Mouse (Mus musculus): ENCODE measurements around the gene Sp8. TPM values are rescaled to one million over a fixed set of nuclear protein-coding genes. Genes with fewer than 3 reads are reported as not detected.

The Sp8 gene
- 0.03 TPM in 1 of 2 replicates, not detected in the other for polyA plus RNA-seq (2012; rRNA removed)

- Histone ChIP-seq H3K36me3 (ENCODE audit: control insufficient read depth, insufficient read depth, low read length) (no peaks in the 10 kb centered on the region), H3K27me3 (ENCODE audit: control insufficient read depth, insufficient read depth, low read length) (peaks cover 32% of the 10 kb centered on the region), H3K4me1 (replicated peaks; ENCODE audit: control insufficient read depth, insufficient read depth, low read length) (peaks cover 8% of the 10 kb centered on the region), H3K4me3 (ENCODE audit: control insufficient read depth, insufficient read depth, low read length) (peak within 1 kb of the TSS; percentile 55), H3K27ac (ENCODE audit: control insufficient read depth, insufficient read depth, low read length) (no peak within 1 kb of the TSS)
- no peak for TF ChIP-seq POLR2A (IDR thresholded peaks at IDR 0.05; ENCODE audit: control insufficient read depth, extremely low read depth, insufficient read depth, low read length, poor library complexity)
- TF ChIP-seq CTCF (IDR thresholded peaks at IDR 0.05; ENCODE audit: borderline replicate concordance, control insufficient read depth, extremely low read depth, insufficient read depth, low read length, poor library complexity), result no peak
- 3% methylated on average over 6 of the region's 6 CpGs for WGBS
- DNase-seq, result no peak
These were observed at the start of gene Sp8 for GRCm38 (mm10) chr12:118846221-118846620. Gene Sp8 (plus strand): TSS chr12:118846329.

- DNase-seq, result no peak
- TF ChIP-seq POLR2A (IDR thresholded peaks at IDR 0.05; ENCODE audit: control insufficient read depth, extremely low read depth, insufficient read depth, low read length, poor library complexity) (no peak), CTCF (IDR thresholded peaks at IDR 0.05; ENCODE audit: borderline replicate concordance, control insufficient read depth, extremely low read depth, insufficient read depth, low read length, poor library complexity) (no peak)
- Histone ChIP-seq H3K4me1 (replicated peaks; ENCODE audit: control insufficient read depth, insufficient read depth, low read length) (no peaks in the 10 kb centered on the region), H3K27ac (ENCODE audit: control insufficient read depth, insufficient read depth, low read length) (no peak overlapping the region), H3K36me3 (ENCODE audit: control insufficient read depth, insufficient read depth, low read length) (no peaks in the 10 kb centered on the region), H3K4me3 (ENCODE audit: control insufficient read depth, insufficient read depth, low read length) (no peak overlapping the region), H3K27me3 (ENCODE audit: control insufficient read depth, insufficient read depth, low read length) (no peaks in the 10 kb centered on the region)
- 21% methylated on average over 17 of the region's 17 CpGs for WGBS
These were observed 34.7 kb upstream of the Sp8 start for GRCm38 (mm10) chr12:118811328-118811961.

GRCm38 (mm10) chr12:118814561-118814960 is 31.6 kb upstream of the Sp8 start:
- WGBS, result 84% methylated on average over 3 of the region's 3 CpGs
- Histone ChIP-seq H3K27me3 (ENCODE audit: control insufficient read depth, insufficient read depth, low read length) (no peaks in the 10 kb centered on the region), H3K36me3 (ENCODE audit: control insufficient read depth, insufficient read depth, low read length) (no peaks in the 10 kb centered on the region), H3K4me1 (replicated peaks; ENCODE audit: control insufficient read depth, insufficient read depth, low read length) (no peaks in the 10 kb centered on the region), H3K27ac (ENCODE audit: control insufficient read depth, insufficient read depth, low read length) (no peak overlapping the region), H3K4me3 (ENCODE audit: control insufficient read depth, insufficient read depth, low read length) (no peak overlapping the region)
- TF ChIP-seq CTCF (IDR thresholded peaks at IDR 0.05; ENCODE audit: borderline replicate concordance, control insufficient read depth, extremely low read depth, insufficient read depth, low read length, poor library complexity), result no peak
- no peak for TF ChIP-seq POLR2A (IDR thresholded peaks at IDR 0.05; ENCODE audit: control insufficient read depth, extremely low read depth, insufficient read depth, low read length, poor library complexity)
- no peak for DNase-seq

GRCm38 (mm10) chr12:118816156-118816555 is 30.0 kb upstream of the Sp8 start:
- no peaks in the 10 kb centered on the region for H3K36me3 ChIP-seq (ENCODE audit: control insufficient read depth, insufficient read depth, low read length)
- no peak for DNase-seq

GRCm38 (mm10) chr12:118829881-118830280 is 16.2 kb upstream of the Sp8 start:
- WGBS, result 94% methylated on average over 6 of the region's 6 CpGs
- Histone ChIP-seq H3K4me3 (ENCODE audit: control insufficient read depth, insufficient read depth, low read length) (no peak overlapping the region), H3K27me3 (ENCODE audit: control insufficient read depth, insufficient read depth, low read length) (no peaks in the 10 kb centered on the region), H3K4me1 (replicated peaks; ENCODE audit: control insufficient read depth, insufficient read depth, low read length) (no peaks in the 10 kb centered on the region), H3K27ac (ENCODE audit: control insufficient read depth, insufficient read depth, low read length) (no peak overlapping the region), H3K36me3 (ENCODE audit: control insufficient read depth, insufficient read depth, low read length) (no peaks in the 10 kb centered on the region)
- DNase-seq, result no peak
- TF ChIP-seq CTCF (IDR thresholded peaks at IDR 0.05; ENCODE audit: borderline replicate concordance, control insufficient read depth, extremely low read depth, insufficient read depth, low read length, poor library complexity), result no peak
- no peak for TF ChIP-seq POLR2A (IDR thresholded peaks at IDR 0.05; ENCODE audit: control insufficient read depth, extremely low read depth, insufficient read depth, low read length, poor library complexity)

More at GRCm38 (mm10) chr12:118816156-118816555, 30.0 kb upstream of the Sp8 start:
- Histone ChIP-seq H3K27me3 (ENCODE audit: control insufficient read depth, insufficient read depth, low read length) (no peaks in the 10 kb centered on the region), H3K4me1 (replicated peaks; ENCODE audit: control insufficient read depth, insufficient read depth, low read length) (no peaks in the 10 kb centered on the region), H3K4me3 (ENCODE audit: control insufficient read depth, insufficient read depth, low read length) (no peak overlapping the region), H3K27ac (ENCODE audit: control insufficient read depth, insufficient read depth, low read length) (no peak overlapping the region)
- no peak for TF ChIP-seq CTCF (IDR thresholded peaks at IDR 0.05; ENCODE audit: borderline replicate concordance, control insufficient read depth, extremely low read depth, insufficient read depth, low read length, poor library complexity)
- TF ChIP-seq POLR2A (IDR thresholded peaks at IDR 0.05; ENCODE audit: control insufficient read depth, extremely low read depth, insufficient read depth, low read length, poor library complexity), result no peak

GRCm38 (mm10) chr12:118836411-118837341 is 9.5 kb upstream of the Sp8 start:
- H3K36me3 ChIP-seq (ENCODE audit: control insufficient read depth, insufficient read depth, low read length), result no peaks in the 10 kb centered on the region
- DNase-seq, result no peak
- peaks cover 29% of the 10 kb centered on the region for H3K27me3 ChIP-seq (ENCODE audit: control insufficient read depth, insufficient read depth, low read length)
- H3K4me1 ChIP-seq (replicated peaks; ENCODE audit: control insufficient read depth, insufficient read depth, low read length), result no peaks in the 10 kb centered on the region; the same call in 1 of the 2 replicates
- no peak overlapping the region for H3K27ac ChIP-seq (ENCODE audit: control insufficient read depth, insufficient read depth, low read length)
- no peak overlapping the region for H3K4me3 ChIP-seq (ENCODE audit: control insufficient read depth, insufficient read depth, low read length)
- WGBS, result 2% methylated on average over 68 of the region's 72 CpGs
- TF ChIP-seq CTCF (IDR thresholded peaks at IDR 0.05; ENCODE audit: borderline replicate concordance, control insufficient read depth, extremely low read depth, insufficient read depth, low read length, poor library complexity) (no peak), POLR2A (IDR thresholded peaks at IDR 0.05; ENCODE audit: control insufficient read depth, extremely low read depth, insufficient read depth, low read length, poor library complexity) (no peak)

Data from thymus, adult 2 months (tissue).